Mouse (Mus musculus) spleen, postnatal 4 days (tissue): Measurements from ENCODE around the gene Arhgap19.
A peak's percentile ranks its signal among the peaks of the same experiment; 100 is the strongest.

ENCODE experiments used
- DNase-seq, 2 experiments: peaks; one replicate each; pipeline ENCODE4 v3.0.0; 2022; ENCODE audit warnings: low spot score in 2 of 2

Arhgap19 gene

GRCm38 (mm10) chr19:41801742-41802369 lies at the start of gene Arhgap19:
Gene Arhgap19 (minus strand): TSS chr19:41802047.
- DNase-seq: peak; percentile 91 to 93

GRCm38 (mm10) chr19:41850719-41851543 lies 49.1 kb upstream of the Arhgap19 start:
- DNase-seq: no peak

- DNase-seq: no peak
Observed at GRCm38 (mm10) chr19:41850021-41850718, 48.3 kb upstream of the Arhgap19 start.

- peak; percentile 86 to 93 for DNase-seq
Observed at GRCm38 (mm10) chr19:41847992-41848851, 46.4 kb upstream of the Arhgap19 start, which contains the start of gene Frat2. Gene Frat2 (minus strand): TSS chr19:41848132.

GRCm38 (mm10) chr19:41847614-41847991 lies 45.8 kb upstream of the Arhgap19 start:
- peak in 1 of 2 experiments; percentile 82 for DNase-seq

- DNase-seq: peak; percentile 45 to 81
Observed at GRCm38 (mm10) chr19:41847091-41847581, 45.3 kb upstream of the Arhgap19 start.

GRCm38 (mm10) chr19:41846366-41847090 lies 44.7 kb upstream of the Arhgap19 start:
- no peak for DNase-seq

GRCm38 (mm10) chr19:41844345-41844744 lies 42.5 kb upstream of the Arhgap19 start:
- DNase-seq: no peak

GRCm38 (mm10) chr19:41842706-41843105 lies 40.9 kb upstream of the Arhgap19 start:
- DNase-seq: no peak

- DNase-seq: no peak
Observed at GRCm38 (mm10) chr19:41842196-41842595, 40.3 kb upstream of the Arhgap19 start.

- DNase-seq: no peak
Observed at GRCm38 (mm10) chr19:41841105-41841750, 39.4 kb upstream of the Arhgap19 start.

- DNase-seq: no peak
Observed at GRCm38 (mm10) chr19:41839685-41840084, 37.8 kb upstream of the Arhgap19 start.

GRCm38 (mm10) chr19:41838808-41839207 lies 37.0 kb upstream of the Arhgap19 start:
- DNase-seq: no peak

- DNase-seq: no peak
Observed at GRCm38 (mm10) chr19:41837917-41838261, 36.0 kb upstream of the Arhgap19 start.

- peak in 1 of 2 experiments; percentile 52 for DNase-seq
Observed at GRCm38 (mm10) chr19:41837194-41837916, 35.5 kb upstream of the Arhgap19 start.

GRCm38 (mm10) chr19:41836719-41837118 lies 34.9 kb upstream of the Arhgap19 start:
- DNase-seq: no peak

GRCm38 (mm10) chr19:41835816-41836215 lies 34.0 kb upstream of the Arhgap19 start:
- peak; percentile 81 to 84 for DNase-seq

GRCm38 (mm10) chr19:41835407-41835806 lies 33.6 kb upstream of the Arhgap19 start:
- DNase-seq: no peak

- no peak for DNase-seq
Observed at GRCm38 (mm10) chr19:41832501-41833201, 30.8 kb upstream of the Arhgap19 start.
